Mouse (Mus musculus) B cell, adult 2 months (primary cell): ENCODE results near the gene Wdr66.

Experiments
- DNase-seq, 2 experiments: peaks; one replicate each; pipeline ENCODE4 v3.0.0; 2022

Wdr66 gene

DNA sequence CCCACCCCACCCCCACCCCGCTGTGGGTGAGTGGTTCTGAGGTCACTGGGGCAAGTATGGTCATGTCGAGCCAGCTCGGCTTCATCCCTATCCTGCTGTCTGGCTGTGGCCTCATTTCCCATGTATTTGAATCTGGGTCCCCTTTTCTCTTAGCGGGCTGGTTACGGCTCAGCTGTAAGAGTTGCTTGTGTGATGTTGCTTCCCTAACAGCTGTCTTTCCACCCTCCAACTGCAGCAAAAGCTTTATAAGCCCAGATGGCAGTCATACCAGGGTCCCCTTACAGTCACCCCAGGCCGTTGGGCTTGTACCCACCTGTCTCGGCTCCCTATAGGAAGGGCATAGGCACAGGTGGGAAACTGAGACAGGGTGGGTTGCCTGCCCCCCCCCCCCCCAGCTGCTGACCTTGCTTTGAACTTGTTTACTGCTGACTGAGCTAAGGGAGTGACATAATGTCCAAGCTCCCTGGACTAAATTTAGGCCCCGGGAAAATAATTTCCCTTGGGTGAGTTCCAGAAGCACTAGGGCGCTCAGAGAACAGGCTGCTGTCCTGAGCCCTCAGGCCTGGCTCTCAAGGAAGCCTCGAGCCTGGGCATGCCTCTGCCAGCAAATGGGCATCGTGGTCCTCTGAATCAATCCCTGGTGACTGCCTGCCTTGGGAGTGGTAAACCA, 112.5 kb downstream of the Wdr66 start:
- DNase-seq = no peak

DNA sequence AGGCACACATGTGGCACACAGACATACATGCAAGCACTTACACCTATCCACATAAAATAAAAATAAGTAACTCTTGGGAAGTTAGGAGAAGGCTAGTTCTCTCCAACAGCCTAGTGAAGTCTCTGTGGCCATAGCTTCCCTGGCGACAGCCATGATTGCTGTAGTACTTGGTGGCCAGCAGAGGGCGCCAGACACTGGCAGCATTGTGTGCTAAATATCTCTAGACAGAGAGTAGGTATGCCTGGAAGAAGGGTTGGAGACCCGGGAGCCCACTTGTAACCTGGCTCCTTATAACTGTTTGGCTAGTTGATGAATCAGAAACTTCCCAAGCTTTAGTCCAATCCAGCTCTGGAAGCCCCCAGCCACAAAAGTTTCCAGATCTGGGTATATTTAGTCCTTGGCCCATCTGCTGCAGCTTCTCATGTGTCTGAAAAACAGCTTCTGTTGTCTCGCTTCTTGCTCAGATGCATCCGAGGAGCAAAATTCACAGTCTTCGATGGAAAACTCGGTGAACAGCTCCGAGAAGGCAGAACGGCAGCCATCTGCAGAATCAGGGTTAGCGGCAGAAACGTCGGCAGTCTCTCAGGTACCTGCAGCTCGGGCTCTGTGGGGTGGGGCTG, 117.1 kb downstream of the Wdr66 start:
- DNase-seq = peak; percentile 72 to 74

DNA sequence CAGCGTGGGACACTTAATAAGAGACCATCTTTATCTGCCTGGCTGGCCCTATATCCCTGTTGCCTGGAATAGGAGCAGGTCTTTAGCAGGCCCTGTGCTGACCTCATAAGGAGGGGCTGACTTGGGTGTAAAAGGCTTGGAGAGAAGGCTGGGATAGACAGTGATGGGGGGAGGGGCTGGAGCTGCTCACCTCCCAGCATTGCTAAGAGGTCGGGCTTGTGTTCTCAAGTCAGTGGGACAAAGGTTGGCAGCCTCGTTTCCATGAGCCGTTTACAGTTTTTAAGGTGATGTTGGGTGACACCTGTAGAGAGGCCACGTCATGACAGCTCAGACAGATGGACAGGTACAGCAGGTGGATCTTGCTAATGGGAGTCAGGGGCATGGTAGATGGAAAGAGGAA, 118.1 kb downstream of the Wdr66 start:
- no peak for DNase-seq

DNA sequence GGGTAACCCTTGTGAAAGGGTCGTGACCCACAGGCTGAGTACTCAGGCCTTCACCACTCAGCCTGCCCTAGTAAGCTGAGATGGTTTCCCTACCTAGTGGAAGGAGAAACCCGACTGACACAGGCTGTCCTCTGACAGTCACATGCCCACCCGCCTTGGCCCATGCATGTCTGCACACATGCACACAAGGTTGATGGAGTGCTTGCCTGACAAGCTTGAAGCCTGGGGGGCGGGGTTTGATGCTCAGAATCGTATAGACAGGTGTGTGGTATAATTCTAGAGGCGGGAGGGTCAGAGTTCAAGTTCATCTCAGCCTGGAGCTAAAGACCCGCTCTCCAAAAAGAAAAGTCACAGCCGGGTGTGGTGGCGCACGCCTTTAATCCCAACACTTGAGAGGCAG, 123.4 kb downstream of the Wdr66 start:
- no peak for DNase-seq

DNA sequence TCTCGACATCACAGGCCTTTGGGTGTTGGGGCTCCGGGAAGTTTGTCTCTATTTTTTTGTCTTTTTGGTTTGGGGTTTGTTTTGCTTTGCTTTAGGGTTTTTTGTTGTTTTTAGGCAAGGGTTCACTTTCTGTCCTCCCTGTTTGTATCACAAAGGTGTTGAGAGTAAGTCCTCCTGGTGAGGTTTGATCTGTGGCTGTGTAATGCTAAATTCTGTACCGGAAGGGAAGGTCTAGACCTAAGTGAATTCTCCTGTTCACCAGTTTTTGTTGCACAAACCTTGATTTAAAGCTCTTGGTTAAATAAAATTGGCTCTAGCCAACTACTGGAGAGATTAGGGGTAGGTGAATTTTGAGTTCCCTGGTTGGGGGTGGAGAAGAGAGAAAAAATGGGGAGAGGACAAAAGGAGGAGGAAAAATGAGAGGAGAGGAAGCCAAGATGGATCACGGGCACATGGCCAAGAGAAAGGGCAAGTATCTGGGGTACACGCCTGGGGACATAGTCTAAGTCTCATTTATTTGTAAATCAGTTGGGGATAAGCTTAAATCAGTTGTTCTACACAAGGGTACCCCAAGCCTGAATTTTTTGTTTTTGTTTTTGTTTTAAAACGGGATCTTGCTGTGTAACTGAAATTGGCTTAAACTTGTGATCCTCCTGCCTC, 124.0 kb downstream of the Wdr66 start:
- DNase-seq = no peak

DNA sequence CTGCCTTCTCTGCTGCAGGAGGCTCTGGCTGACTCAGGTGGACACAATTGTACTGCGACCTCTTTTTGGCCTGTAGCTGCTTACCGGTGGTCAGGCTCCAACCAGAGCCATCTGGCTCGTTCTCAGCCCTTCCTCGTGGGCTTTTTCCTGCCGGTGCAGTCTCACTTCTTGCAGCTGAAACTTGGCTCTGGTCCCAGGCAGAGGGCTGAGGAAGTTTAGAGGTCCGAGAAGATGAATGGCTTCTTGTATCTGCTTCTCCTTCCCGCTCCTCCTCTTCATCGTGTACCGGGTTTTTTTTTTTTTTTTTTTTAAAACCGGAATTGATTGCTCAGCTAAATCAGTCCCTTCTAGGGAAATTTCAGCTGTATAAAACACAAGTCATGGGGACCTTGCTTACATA, 124.7 kb downstream of the Wdr66 start:
- peak in 1 of 2 experiments; percentile 19 for DNase-seq
